Mouse (Mus musculus): ENCODE measurements at regions not wholly inside any gene's neighbourhood (a gene's known extent, or its start where the extent isn't known, plus 50 kb on each side); places are given as distances from the start of the nearest gene placed in this dataset.

DNA sequence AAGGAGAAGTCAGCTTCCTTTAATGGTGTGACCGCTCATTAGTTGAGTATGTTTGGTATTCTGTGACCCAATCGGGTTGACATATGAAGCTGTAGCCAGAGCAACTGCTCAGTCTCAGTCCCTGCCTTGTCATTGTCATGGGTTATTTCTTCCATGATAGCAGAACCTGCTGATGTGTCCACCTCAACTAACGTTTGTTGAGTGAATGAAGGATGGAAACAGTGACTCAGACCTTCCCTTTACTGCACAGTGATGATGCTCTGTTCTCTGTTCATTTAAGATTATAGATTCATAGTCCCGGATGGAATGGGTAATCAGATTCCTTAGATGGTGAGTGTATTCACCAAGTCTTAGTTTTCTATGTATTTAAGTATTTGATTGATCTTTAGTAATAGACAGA, 493.3 kb upstream of the Adamts16 start:
- no peak for DNase-seq

DNA sequence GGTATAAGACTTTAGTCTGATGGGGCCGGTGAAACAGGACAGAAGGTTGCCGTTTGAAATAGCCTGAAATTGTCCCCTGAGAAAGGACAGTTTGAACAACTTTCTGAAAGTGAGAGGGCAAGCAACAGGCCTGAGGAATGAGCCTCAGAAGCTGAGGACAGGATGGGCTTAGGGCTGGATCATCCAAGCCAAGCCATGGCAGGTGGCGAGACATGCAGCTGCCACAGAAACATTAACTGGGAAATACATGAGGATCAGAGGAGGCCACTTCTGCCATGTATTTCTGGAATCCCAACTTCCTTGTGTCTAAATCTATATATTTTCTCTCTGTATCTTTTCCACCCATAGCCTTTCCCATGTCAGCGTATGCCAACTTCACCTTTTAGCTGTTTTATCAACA, 491.5 kb upstream of the Adamts16 start:
- no peak for DNase-seq

DNA sequence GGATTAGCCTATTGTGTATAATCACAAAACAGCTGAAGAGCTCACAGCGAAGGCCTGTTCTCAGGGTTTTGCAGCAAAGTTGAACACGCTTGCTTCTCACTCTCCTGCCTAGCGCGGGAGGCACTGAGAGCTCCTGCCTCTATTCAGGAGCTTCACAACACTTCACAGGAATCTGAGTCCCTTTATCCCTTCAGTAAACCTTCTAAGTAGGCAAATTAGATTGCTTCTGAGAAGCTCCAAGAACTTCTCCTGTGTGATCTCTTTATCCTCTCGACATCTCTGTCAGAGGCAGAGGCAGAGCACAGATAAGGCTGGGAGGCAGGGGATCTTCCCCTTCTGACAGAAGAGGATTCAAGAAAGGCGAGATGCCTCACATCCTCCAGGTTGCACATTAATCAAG, 488.7 kb upstream of the Adamts16 start:
- DNase-seq: no peak

DNA sequence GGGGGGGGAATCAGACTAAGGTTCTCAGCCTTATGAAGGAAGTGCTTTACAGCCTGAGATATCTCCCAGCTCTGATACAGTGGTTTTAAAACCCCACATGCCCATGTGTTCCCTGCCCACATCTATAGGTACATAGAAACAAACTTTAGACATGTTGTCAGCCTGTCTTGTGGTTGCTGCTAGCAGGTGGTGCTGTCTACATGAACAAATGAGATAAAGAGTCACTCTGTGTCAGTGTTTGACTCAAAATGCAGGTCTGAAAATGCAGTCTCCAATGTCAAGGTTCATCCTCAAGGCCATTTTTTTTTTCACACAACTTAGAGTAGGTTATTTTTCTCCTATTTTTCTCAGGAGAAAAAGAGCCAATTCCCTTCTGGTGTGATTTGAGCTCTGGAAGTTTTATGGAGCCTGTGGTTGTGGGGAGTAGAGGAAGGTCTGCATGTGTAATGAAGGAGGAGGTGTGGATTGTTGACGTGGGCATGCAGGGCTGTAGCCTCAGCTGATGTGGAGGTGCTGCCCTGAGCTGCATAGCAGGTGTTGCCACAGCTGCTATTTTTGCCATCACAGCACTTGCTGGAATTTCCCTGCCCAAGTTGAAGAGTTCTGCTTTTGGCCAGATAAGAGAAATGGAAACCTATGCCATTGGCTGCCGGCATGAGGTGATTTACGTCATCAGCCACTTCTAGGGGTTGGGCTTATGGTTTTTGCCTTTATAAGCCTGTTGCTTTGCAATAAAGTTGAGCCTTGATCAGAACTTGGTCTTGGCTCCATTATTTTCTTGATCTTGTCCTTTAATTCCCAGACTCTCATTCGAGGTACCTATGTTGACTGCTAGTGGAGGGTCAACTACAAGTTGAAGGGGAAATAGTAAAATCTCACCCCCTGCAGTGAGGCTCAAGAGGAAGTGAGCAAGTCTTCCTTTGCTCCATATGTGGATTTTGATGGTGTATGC, 486.5 kb upstream of the Adamts16 start:
- no peak for DNase-seq

DNA sequence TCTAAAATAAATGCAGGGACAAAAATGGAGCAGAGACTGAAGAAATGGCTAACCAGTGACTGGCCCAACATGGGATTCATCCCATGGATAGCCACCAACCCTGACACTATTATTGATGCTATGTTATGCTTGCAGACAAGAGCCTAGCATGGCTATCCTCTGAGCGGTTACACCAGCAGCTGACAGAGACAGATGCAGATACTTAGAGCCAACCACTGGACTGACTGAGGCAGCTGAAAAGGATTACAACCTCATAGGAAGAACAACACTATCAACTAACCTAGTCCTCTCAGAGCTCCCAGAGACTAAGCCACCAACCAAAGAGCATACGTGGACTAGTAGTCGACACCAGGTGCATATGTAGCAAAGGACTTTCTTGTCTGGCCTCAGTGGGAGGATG, 478.9 kb upstream of the Adamts16 start:
- DNase-seq: no peak

DNA sequence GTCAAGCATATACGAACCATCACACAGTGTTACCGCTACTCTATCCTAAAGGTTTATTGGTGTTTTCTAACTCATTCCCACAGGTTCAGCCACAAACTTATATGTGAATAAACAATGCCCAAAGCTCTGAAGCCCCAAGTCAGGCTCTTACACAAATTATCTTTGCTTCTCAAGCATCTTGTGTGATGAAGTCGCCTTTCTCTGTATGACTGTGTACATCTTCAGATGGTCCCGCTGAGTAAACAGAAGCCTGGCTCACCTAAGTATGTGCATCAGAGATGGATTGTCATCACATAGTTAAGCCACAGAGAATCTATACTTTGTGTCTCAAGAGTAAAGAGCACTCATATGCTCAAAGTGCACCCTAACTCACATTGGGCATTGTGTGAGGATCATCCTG, 462.3 kb upstream of the Adamts16 start:
- no peak for DNase-seq

DNA sequence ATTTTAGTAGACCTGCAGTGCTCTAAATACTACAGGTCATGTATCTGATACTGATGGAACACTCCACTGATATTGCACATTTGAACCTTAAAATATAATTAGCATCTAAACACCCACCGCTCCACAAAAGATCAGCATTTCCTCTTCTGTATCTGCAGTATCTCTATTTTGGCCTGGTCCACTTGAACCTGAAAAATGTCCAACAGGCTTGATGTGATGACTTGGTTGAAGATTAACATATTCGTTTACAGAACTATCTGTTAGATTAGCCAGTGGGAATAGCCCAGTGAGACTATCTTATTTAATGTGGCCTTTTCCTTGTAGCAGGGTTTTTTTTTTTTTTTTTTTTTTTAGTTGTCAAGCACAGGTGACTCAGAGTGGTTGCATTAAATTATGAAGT, 434.4 kb upstream of the Adamts16 start:
- no peak for DNase-seq

DNA sequence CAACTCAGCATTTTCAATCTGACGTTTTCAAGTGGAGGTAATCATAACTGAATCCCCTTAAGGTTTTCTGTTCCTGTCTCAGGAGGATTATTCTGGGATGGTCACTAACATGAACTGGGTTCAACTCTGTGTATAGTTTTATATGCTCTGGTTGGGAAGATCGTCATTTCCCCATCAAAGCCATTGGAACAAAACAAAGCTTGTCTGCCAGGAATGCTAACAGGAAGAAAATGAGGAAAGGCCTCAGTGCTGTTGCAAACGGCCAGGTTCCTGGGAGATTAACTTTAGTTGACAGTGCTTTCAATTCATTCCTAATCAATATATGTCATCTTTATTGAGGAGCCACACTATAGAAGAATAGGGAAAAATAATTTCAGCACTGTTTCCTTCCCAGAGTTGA, 432.5 kb upstream of the Adamts16 start:
- no peak for DNase-seq

DNA sequence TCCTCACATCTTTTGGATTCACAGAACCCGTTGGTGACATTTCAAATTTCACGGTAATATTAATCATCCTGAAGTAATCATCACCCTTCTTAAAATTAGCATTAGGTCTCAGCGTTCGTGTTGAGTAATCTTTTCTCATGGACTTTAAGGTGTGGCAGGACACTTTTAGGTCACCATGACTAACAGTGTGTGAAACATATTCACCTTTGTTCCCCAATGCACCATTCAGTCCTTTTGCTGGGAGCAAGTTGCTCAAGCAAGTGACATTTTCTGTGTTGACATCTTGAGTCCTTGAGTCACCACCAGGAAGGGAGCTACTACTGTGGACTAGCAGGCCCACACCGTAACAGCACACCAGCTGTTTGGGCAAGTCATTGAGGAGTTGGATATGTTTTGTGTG, 431.9 kb upstream of the Adamts16 start:
- DNase-seq: no peak

DNA sequence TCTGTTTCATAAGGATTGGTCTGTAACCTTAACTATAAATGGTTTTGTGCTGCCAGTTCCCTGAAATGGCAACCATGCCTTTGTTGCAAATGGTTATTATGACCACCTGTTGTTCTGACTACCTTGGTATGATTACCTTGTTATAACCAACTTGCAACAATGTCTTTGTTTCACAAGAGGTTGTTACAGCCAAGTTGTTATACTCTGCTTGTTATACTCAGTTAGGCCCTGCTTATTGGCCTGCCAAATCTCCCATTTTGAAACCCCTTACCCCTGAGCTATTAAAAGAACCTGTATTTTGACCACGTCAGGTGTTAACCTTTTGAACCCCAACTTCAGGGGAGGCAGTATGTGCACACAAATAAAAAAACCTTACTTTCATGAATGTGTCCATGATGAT, 431.5 kb upstream of the Adamts16 start:
- no peak for DNase-seq

DNA sequence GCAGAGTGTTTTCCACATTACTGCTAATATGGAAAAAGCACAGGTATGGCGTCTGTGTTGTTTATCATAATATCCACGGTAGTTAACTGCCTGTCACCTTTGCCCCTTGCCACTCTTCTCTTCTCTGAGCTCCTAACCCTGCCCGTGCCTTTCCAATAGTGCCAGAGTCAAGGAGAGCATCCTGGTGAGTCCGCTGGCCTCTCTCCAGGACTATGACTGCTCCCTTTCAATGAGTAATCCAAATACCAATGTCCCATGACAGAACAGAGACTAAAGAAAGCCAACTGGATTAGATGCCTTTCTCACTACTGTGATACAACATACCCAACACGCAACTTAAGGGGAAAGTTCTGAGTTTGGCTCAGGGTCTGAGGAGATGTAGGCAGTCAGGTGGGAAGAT, 430.8 kb upstream of the Adamts16 start:
- DNase-seq: peak; percentile 86

DNA sequence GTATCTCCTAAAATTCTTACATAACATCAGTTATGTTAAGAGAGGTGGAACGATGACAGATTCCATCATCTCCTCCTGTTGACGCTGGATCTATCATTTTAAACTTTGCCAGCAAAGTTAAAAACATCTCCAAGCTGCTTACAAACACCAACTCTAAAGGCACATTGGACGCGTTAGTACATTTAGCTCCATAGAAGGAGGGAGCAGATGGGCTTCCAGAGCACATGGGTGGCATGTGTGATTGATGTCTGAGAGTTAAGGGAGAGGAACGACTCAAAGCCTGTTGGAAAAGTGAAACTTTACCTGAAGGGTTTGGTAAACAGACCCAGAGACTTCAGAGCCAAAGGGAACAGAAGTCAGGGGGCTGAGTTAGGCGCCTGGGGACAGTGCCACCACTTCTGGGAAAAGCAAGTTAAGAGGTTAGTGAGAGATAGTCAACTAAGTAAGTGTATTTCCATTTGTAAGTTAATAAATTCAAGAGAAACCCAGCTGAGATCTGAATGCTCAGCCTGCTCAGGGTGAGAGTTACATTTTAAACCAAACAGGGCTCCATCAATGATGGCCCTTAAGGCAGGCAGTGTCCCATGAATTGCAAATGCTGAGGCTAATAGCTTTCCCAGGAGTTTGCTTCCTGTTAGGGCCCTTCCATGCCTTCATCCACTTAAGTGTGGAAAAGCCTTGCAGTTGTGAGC, 430.3 kb upstream of the Adamts16 start:
- DNase-seq: peak; percentile 53

DNA sequence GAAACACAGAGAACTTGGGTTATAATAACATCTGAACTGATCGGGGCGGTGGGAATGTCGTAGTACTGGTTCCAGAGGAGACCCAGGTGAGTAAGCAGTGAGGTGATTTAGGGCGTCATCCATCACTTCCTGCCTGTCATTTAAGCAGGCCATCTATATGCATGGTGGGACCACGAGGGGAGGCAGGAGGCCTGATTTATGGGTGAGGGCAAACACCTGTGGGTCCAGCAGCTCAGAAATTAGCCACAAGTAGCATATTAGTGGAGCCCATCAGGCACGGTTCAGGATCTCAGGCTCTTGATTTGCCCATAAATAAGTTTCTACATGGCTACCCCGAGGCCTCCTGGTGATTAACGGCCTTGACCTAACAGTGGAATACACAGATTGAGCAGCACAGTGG, 428.8 kb upstream of the Adamts16 start:
- peak; percentile 70 for DNase-seq

DNA sequence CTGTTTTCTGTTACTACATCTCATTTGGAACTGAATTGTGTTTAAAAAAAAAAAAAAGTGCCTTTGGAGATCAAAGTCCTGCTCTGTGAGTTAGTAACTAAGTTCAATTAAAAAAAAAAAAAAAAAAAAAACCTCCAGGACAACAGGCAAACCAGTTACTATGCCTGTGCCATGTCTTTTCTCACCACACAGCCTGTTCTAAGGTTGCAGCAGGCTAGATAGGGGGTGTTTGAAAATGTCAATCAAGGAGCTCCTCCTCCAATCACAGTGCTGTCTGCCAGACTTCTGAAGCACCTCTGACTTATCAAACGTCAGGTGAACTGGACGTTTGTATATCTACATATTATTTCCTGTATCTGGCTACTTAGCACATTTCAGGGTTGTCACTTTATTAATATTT, 427.9 kb upstream of the Adamts16 start:
- no peak for DNase-seq

DNA sequence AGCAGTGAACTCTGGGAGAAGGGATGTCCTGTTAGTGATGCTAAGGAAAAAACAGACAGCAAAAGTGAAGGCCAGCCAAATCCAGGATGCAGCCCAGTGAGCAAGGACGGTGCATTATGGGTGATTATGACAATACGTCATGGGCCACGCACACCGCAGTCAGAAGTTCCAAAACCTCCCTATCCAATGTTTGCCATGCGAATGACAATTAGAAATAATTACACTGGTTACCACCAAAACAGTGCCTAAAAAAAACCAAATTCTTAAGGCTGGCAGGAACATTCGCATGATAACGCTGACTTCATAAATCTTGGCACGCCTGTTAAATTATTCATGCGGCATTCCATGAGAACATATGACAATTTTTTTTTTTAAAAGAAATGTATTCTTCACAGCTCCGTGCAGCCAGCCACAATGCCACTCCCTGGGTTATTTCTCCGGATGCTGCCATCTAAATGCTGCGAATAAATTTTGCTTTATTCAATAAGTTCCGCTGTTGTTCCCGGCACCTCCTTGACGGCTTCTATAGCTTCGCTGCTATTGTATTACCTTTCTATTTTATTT, 421.8 kb upstream of the Adamts16 start:
- DNase-seq: no peak

DNA sequence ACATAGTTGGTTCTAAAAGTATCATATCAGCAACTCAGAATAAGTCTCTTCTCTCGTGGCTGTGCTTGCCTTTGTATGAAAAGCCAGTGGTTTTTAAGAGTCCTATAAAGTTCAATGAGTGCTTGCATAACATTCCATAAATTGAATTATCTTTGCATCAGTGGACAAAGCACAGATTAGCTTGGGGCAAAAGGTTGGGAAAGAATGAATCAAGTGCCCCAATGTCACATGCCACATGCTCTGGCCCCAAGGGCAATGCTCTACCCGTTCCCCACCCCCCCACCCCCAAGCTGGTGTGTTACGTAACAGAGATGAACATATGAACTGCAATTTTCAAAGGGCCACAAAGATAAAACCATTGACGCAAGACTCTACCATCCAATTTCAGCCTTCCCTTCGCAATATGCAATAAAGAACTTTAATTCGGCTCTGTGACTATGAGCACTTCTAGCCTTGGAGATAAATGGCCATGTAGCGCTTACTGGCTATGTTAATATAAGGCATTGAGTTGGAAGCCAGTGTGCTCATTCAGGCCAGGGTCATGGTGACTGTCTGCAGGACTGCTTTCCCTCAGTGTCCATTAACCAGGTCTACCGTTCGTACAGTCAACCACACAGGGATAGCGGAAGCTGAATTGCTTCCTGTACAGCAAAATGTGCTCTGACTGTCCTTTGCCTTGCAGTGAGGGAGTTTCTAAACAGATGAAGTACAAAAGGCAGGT, 421.1 kb upstream of the Adamts16 start:
- no peak for DNase-seq

DNA sequence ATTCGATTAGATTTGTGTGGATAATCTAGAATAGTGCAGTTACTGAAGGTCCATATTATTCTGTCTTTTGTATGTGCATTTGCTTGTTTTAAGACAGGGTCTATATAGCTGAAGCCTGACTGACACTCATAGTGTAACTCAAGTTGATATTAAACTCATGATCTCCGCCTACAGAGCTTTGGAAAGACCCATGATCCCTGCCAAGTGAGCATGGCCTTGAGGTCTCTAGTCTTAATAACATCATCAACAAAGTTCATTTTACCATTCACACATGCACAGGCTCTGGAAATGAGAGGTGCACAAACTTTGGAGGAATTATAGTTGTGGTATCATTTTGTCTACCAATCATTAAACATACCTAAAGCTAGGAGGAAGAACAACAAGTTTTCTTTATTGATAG, 412.4 kb upstream of the Adamts16 start:
- no peak for DNase-seq

DNA sequence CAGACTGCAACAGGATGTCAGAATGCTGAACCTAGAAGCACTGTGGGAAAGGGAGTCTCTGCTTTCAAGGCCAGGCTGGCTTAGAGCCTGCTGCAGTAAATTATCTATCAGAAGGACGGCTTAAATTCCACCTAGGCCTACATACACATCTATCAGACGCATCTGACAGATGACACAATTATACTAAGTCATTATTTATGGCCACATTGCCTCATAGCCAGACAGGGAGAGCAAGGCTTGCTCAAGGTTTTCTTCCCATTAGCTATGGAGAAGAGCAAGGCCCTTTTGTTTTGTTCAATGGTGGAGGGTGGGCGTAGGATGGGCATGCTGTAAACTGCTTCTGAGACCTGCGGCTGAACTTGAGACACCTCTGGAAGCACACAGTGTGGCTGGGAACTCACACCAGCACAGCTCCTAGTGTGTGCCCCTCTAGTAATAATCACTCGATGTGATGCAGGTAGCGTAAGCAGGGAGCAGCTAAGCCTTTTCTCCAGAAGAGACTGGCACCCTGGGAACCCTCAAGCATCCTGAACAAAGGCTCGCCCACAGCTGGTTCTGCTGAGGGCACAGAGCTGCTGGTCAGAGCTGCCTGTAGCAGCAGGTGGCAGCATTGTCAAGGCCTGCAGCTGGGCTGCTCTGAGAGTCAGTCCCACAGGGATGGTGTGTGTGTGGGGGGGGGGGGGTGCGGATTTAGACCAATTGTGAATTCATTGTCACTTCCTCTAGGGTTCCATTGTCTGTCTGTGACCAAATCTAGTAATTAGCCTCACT, 406.8 kb upstream of the Adamts16 start:
- DNase-seq: peak; percentile 49

DNA sequence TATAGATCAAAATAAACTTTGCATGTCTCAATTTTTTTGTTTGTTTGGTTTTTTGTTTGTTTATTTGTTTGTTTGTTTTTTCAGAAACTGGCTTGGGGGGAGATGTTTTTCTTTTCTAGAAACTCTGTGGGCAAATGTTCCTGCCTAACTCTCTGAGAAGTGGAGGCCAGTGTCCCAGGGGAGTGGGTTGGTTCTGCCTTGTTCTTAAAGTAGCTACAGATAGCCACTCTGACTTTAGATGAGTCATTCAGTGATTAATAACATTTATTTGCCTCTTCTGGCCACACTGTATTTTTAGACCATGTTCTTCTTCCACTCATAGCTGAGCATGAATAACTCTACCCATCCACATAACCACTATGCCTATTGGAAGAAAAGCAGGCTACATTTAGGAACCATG, 405.6 kb upstream of the Adamts16 start:
- no peak for DNase-seq

DNA sequence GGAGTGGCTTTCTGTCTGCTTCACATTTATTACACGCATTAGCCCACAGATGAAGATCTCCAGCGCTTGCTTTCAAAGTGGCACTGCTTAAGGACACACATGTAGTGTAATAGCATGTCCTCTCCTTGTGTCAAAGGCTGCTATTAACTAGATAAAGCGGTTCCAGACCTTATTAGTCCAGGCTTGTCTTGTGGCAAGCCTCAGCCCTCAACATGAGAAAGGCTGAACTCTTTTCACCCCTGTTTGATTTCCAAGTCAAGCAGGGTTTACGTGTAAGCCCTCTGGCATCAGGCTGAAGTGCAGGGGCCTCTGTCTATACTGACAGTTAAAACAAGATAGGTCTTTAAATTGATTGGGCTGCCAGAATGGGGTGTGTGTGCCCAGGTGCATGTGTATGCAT, 403.7 kb upstream of the Adamts16 start:
- no peak for DNase-seq

DNA sequence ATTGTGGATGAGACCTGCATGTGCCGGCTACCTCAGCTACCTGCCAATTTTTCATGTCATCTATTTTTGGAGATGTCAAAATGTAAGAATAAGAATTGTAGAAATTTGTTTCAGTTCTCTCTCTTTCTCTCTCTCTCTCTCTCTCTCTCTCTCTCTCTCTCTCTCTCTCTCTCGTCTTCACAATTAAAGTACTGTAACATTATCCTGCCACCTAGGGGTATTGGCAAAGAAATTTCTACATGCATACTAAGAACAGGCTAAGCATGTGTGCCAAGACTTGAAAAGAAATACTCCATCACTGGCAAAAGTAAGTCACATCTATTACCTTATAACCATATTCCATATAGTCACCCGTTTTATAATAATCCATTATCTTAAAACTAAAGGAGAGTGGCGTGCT, 398.2 kb upstream of the Adamts16 start:
- no peak for DNase-seq

DNA sequence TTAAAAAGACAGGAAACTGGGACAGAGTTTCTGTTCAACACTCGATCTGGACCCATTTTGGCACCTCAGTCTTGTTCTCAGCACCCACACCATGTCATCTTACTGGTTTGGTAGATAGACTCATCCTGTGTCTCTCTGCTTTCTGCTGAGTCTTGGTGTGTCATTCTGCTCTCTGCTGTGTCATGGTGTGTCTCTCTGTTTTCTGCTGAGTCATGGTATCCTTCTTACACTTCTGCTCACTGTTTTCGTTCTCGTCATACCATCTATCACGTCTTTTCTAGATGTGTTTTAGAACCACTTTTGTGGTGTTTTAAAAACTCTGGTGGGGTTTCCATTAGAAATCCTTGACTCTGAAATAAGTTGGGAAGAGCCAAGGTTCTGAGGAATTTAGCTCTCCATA, 393.7 kb upstream of the Adamts16 start:
- no peak for DNase-seq

DNA sequence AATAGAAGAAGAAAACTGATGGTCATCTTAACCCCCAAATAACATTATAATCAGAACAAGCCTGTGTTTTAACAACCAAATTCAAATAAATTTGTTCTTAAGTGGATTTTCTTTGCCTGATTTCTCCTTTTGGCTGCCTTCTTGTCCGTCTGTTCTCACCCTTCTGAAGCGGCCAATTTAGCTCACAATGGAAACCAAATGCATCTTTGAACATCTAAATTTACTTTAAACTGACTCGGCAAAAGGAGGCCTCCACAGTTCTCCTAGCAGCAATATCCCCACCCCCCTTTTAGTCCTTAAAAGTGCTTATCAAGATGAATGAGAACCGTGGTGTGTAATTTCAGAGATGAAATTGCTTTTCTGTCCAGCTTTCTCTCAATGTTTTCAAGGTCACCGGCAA, 389.6 kb upstream of the Adamts16 start:
- no peak for DNase-seq
